Mouse (Mus musculus) retina, postnatal 1 day (tissue): ENCODE measurements around the gene Pabpn1l.
"Not testable (repeated sequence)": the region's sequence is repeated elsewhere in the genome, so short reads cannot be mapped to it uniquely, and the experiment has no call there.

Experiments
- DNase-seq: peaks from one replicate; pipeline ENCODE4 v3.0.0-alpha.2; 2012

Pabpn1l gene

DNA sequence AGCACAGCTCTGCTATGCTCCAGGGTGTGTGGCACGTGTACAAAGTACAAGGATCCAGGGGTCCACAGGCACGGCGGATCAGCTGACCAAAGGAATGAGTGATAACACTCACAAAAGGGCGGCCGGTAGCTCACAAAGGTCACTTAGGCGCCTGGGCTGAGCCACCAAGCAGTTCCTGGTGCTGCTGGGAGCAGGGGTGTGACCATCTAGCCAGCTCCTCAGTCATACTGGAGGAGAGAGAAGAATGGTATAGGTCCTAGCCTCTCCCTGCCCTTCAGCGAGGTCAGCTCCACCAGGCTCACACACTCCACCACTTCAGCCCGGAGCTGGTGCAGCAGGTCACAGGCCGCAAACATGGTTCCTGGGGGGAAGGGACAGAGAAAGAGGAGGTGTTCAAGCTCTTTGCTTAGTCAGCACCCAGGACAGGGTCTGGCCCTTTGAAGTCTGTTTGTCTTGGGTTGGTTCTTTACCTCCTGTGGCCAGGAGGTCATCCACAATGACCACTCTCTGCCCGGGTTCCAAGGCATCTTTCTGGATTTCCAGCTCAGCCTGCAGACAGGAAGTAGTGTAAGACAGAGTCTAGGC, 47.8 kb downstream of the Pabpn1l start:
- no peak for DNase-seq

DNA sequence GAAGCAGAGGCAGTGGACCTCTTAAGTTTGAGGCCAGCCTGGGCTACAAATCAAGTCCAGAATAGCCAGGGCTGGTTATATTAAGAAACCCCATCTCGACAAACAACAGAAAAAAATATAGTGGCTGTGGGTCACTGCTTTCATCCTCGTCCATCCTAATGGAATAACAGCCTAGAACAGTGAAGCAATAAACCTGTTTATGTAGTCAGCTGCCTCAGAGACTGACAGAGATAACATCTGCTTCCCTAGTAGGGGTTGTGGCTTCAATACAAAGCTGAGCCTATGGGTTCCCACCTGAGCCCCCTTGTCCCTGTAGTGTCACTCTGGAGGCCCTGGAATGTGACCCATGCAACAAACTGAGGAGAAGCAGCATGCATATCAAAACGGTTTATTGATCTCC, 48.3 kb downstream of the Pabpn1l start:
- no peak for DNase-seq

DNA sequence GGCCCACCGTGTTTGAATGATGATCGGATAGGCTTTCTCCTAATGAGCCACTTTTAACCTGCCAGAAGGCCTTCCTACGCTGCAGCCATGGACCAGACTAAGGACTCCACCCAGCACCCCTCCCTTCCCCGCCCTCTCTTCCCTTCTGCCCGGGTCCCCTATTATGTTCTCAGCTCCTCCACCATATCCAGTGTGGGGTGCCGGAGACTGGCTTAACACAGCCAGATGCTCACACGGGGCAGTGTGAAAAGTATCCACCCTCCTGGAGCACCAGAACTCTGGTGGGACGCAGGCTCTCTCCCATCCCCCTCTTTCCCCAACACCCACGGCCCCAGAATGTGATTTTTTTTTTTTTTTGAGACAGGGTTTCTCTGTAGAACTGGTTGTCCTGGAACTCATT, 49.0 kb downstream of the Pabpn1l start:
- DNase-seq: no peak

DNA sequence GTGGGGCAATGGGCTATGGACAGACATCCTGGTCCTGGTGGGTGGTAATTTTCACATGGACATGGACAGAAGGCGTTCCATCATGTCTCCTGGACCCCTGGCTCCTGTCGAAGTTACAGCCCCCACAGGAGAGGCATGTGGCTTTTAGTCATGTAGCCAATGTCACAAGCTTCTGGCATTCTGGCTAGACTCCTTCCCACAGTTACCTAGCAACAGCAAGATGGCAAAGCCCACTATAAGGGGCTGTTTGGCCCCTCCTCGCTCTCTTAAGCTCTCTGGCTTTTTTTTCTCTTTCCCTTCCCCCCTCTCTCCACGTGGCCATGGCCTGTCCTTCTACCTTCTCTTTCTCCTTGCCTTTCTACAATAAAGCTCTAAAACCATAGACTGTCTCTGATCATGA, 49.4 kb downstream of the Pabpn1l start:
- DNase-seq: not testable (repeated sequence)

DNA sequence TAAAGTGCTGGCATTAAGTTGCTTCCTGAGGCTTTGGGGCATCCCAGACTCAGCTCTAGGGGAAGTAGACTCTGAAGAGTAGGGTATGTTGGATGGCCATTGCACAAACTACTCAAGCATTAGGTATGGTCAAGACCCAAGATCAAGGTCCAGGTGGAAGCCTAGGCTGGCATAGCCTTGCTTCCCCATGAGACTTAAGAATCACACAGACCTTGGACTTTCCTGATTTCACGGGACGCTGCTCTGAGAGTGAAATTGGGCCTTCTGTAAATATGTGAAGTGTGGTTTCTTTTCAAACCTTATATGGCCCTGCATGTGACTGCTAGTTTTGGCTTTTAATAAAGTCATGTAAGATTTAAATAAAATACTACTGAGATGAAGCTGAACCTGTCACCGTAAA, 49.8 kb downstream of the Pabpn1l start:
- no peak for DNase-seq

DNA sequence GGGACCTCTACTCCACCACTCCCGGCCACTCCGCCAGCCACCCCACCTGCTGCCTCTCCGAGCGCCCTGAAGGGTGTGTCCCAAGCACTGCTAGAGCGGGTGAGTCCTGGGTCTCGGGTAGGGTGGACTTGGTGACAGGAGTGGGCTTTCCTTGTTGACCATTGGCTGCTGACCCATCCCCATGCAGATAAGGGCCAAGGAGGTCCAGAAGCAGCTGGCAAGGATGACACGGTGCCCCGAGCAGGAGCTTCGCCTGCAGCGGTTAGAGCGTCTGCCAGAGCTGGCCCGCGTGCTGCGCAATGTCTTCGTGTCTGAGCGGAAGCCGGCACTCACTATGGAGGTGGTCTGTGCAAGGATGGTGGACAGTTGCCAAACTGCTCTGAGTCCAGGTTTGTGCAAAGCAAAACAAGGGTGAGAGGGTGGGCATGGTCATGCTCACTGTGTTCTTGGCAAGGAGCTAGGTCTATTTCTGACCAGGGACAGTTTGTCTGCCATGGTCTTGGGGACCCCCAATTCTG, 50.7 kb downstream of the Pabpn1l start:
- DNase-seq: no peak

DNA sequence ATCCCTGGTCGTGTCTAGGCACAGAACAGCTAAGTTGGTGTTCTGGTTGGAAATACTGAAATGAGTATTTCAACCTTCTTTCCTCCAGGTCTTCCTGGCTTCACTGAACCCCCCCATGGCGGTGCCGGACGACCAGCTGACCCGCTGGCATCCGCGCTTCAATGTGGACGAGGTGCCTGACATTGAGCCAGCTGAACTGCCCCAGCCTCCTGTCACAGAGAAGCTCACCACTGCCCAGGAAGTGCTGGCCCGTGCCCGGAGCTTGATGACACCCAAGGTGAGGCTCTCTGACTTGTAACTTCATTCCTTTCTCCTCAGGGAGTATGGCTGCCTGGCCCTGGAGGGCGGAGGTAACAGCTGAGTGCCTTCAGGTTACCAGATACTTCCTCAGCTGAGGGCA, 51.4 kb downstream of the Pabpn1l start:
- DNase-seq: no peak

DNA sequence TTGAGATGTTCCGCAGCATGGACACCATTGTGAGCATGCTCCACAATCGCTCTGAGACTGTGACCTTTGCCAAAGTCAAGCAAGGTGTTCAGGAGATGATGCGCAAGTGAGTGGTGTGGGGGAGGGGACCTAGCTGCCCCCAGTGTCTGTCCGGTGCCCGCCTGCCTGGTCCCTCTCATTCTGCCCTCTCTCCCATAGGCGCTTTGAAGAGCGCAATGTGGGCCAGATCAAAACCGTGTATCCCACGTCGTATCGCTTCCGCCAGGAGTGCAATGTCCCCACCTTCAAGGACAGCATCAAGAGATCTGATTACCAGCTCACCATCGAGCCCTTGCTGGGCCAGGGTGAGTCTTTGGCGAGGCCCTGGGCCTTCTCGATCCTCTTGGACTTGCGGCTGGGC, 52.5 kb downstream of the Pabpn1l start:
- DNase-seq: no peak
